Mouse (Mus musculus) brain, embryonic 14.5 days (tissue): ENCODE results near the gene Zfp526. TPM values are rescaled to one million over a fixed set of nuclear protein-coding genes. Genes with fewer than 3 reads are reported as not detected.
A peak's percentile ranks its signal among the peaks of the same experiment; 100 is the strongest.

Experiments used
- DNase-seq: peaks from one replicate; pipeline ENCODE4 v3.0.0-alpha.2; 2011; ENCODE audit warnings: low read depth
- CTCF ChIP-seq: fragments of 200-500 bp; IDR thresholded peaks from 2 replicates; pipeline ENCODE4 v1.5.1; 2012; ENCODE audit warnings: inconsistent platforms, mild to moderate bottlenecking, moderate library complexity, borderline replicate concordance; ENCODE audit not compliant: insufficient read depth, insufficient read length; ENCODE audit errors: extremely low read depth
- POLR2A ChIP-seq: fragments of 200-500 bp; IDR thresholded peaks from 2 replicates; pipeline ENCODE4 v1.6.1; 2012; ENCODE audit warnings: mild to moderate bottlenecking, inconsistent platforms, borderline replicate concordance; ENCODE audit not compliant: poor library complexity, insufficient read depth, insufficient read length, severe bottlenecking; ENCODE audit errors: extremely low read depth
- polyA plus RNA-seq: library from polyadenylated mRNA; depleted of rRNA; stranded (reverse); fragments of >200 nt; gene quantifications from 2 replicates; pipeline ENCODE4 v1.2.3, GENCODE M21; 2012; rRNA removed

Gene Zfp526
- 9.0 and 10.0 TPM in 2 replicates for polyA plus RNA-seq

DNA sequence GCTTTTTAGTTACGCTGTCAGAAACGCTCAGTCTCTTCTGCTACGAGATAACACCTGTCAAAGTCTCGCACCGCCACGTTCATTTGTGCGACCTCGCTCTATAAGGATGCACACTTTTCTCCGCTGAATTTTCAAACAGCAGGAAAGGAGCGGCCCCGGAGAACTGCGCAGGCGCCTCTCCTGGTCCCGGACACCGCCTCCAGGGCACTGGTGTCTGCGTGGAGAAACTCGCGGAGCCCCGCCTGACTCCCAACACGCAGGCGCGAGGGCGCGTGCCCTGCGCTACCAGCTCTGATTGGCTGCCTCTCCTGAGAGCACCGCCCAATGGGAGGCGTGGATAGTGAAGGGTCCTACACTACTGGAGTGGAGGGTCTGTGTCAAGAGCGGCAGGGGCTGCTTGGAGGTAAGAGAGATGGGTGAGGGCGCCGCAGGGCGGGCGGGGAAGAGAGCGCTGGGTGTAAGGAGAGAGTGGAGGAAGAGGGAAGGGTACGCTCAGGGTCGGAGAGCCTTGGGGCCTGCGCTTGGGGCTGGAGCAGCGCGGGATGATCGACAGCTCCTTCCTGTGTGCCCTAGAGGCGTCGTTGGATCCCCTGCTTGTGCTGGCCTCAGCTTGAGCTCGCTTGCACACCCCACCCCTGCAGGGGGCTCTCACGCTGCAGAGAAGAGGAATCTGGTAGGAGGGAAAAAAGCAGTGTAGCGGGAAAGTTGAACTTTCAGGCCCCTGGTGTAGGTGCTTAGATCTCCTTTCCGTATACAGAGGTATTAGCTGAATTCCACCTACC is at the start of gene Zfp526:
Gene Zfp526 (plus strand): TSS at position 324 of the 782 bp plus-strand sequence.
- TF ChIP-seq CTCF (peak; percentile 19; the same call in 1 of the 2 replicates), POLR2A (no peak)
- peak; percentile 100 for DNase-seq

GRCm38 (mm10) chr7:25172669-25173068 is 48.6 kb upstream of the Zfp526 start:
- TF ChIP-seq POLR2A, result no peak
- TF ChIP-seq CTCF, result no peak
- DNase-seq, result no peak

DNA sequence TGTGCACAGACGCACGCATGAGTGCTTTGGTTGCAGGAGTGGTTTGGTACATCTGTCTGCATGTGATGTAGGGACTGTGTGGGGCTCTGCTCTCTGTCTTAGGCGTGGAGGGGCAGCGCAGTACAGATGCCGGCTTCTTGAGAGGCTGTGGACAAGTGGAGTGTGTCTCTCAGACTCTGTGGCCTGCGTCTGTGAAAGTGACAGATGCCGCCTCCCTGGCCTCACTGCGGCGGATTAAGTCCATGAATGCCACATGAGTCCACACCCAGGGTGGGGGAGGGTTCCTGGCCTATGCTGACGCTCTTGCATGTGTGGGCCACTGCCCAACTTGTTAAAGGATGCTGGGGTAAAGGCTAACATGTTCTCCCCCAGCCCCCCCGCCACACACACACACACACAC is 46.9 kb upstream of the Zfp526 start:
- peak; percentile 70 for DNase-seq
- TF ChIP-seq POLR2A, result no peak
- no peak for TF ChIP-seq CTCF

DNA sequence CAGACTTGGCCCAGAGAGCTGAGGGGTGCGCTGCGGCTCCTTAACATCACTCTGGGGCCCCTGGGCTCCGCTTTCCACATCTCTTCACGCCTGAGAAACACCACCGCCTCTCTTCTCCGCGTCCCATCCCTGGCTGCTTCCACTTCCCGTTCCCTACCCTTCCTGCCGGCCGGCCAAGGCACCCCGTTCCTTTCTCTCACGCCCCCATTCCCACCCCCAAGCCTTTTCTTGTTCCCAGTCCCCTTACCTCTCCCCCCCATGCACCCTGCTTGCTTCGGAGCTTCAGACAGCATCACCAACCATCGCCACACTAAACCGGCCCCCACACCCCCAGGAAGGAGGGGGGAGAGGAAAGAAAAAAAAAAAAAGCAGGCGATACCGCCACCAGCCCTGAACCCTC is 42.9 kb upstream of the Zfp526 start:
- peak; percentile 53 for DNase-seq
- TF ChIP-seq POLR2A, result no peak
- TF ChIP-seq CTCF, result no peak

- DNase-seq, result peak; percentile 67
- TF ChIP-seq POLR2A (peak; percentile 65), CTCF (no peak)
Measured at GRCm38 (mm10) chr7:25178787-25179605, 42.2 kb upstream of the Zfp526 start.

DNA sequence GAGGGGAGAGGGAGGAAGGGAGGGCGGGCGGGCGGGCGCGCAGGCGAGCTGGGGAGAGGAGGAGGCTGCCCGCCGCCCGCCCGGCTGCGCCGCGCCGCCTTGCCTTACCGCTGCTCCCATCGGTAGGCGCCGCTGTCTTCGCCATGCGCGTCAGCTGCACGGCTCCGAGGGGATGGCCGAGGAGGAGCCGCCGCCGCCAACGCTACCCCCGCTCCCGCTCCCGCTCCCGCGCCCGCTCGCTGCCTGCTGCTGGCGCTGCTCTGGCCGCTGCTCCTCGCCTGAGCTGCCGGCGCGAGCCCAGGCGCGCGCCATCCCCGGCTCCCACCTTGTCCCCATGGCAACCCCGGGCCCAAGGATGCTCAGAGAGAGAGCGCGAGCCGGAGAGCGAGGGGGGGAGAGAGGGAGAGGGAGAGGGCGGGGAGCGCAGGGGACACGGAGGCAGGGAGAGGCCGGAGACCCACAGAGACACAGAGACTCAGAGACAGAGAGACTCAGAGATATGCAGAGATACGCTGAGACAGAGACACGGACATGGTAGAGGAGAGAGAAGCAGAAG is 41.5 kb upstream of the Zfp526 start, which contains the start of gene Pou2f2:
Gene Pou2f2 (minus strand): TSS at position 121 of the 556 bp plus-strand sequence.
- TF ChIP-seq CTCF, result peak; percentile 40; the same call in 1 of the 2 replicates
- TF ChIP-seq POLR2A, result peak; percentile 81
- peak; percentile 97 for DNase-seq

DNA sequence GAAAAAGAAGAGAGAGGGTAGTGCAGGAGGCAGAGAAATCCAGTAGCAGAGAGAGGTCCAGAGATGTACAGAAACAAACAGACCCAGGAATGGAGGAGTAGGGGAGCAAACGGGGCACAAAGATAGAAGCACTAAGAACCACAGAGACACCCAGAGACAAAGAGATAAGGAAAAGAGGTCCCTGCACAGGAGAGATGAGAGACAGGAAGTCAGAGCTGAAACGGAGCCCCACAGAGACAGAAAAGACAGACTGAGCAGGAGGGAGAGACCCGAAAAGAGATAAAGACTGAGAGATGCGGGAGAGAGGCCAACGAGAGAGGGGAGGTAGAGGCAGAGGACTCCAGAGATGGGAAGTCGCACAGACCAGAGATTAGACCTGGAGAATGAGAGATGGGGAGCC is 40.7 kb upstream of the Zfp526 start:
- TF ChIP-seq CTCF, result no peak
- TF ChIP-seq POLR2A, result no peak
- DNase-seq, result no peak

DNA sequence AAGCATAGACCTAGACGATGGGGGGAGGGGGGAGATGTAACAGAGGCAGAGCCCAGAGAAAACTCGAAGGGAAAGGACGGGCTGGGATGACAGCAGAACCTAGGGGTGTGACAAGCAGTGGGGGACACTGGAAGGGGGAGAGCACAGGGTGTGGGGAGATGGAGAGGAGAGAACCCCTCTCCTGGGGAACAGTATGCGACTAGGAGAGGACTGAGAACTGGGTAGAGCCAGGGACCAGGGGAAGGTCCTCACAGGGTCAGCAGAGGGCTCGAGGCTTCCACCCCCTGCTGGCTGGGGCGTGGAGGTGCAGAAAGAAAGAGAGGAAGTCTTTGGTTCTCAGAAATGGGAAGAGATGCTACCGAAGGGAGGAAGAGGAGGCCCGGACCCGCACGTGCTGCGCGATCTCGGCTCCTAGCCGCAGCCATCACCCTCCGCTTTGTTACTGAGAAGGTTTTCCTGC is 39.9 kb upstream of the Zfp526 start:
- peak; percentile 40 for DNase-seq
- TF ChIP-seq POLR2A (no peak), CTCF (peak; percentile 68)

GRCm38 (mm10) chr7:25181814-25182213 is 39.4 kb upstream of the Zfp526 start:
- TF ChIP-seq CTCF, result no peak
- TF ChIP-seq POLR2A, result no peak
- peak; percentile 55 for DNase-seq

- no peak for TF ChIP-seq POLR2A
- TF ChIP-seq CTCF, result no peak
- DNase-seq, result no peak
Measured at GRCm38 (mm10) chr7:25184091-25184490, 37.1 kb upstream of the Zfp526 start.

DNA sequence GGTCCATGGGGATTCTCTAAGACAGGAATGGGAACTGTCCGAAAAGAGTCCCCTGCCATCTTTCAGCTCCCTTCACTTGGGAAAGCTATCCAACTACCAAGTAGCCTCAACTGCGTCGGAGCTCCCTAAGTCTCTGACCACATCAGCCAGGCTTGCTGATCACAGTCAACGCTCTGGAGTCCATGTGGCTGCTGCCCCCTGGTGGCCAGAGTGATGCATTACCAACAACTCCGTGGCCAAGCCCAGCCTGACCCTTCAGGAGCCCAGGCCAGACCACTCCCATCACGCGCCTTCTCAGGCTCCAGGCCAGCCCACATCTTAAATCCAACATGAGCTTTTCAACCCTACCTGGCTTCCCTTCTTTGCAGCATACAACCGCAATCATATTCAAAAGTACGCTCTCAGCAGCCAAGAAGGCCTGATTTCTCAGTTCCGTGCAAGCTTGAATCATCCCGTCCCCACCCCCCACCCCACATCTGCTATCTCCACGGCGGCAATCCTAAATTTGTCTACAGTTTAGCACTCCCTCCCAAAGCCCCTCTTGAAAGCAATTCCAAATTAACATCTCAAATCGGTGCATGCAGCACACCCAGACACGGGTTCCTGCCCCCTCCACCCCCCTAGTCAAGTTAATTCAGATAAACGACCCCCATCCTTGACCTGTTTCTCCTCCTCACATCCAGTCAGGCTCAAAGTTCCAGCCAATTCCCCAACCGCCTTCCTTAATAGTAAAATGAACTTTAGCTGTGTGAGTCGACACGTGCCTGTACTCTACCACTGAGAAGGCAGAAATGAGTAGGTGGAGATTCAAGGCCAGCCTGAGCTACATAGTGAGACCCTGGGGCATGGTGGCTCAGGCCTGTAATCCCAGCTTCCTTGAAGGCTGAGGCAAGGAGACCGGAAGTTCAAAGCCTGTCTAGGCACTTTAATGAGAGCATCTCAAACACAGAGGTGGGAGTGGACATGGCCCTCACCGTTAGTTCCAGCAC is 33.3 kb upstream of the Zfp526 start:
- TF ChIP-seq CTCF, result peak; percentile 97
- no peak for TF ChIP-seq POLR2A
- peak; percentile 91 for DNase-seq

- no peak for DNase-seq
- TF ChIP-seq CTCF, result no peak
- TF ChIP-seq POLR2A, result no peak
Measured at GRCm38 (mm10) chr7:25190806-25191205, 30.4 kb upstream of the Zfp526 start.
